Mouse (Mus musculus): ENCODE measurements around the gene Nkx2-2.
"Not testable (repeated sequence)": the region's sequence is repeated elsewhere in the genome, so short reads cannot be mapped to it uniquely, and the experiment has no call there.

Gene Nkx2-2

GRCm38 (mm10) chr2:147181926-147182708, 11.9 kb downstream of the Nkx2-2 start:
- no peak for DNase-seq (ENCODE audit: low read depth)

GRCm38 (mm10) chr2:147181304-147181665, 12.8 kb downstream of the Nkx2-2 start:
- DNase-seq (ENCODE audit: low read depth), result no peak

- no peak for DNase-seq (ENCODE audit: low read depth)
Observed at GRCm38 (mm10) chr2:147180649-147181303, 13.3 kb downstream of the Nkx2-2 start.

- DNase-seq (ENCODE audit: low read depth), result peak; percentile 2
Observed at GRCm38 (mm10) chr2:147178091-147179059, 15.7 kb downstream of the Nkx2-2 start.

- peak; percentile 58 for DNase-seq (ENCODE audit: low read depth)
Observed at GRCm38 (mm10) chr2:147177672-147178071, 16.4 kb downstream of the Nkx2-2 start.

GRCm38 (mm10) chr2:147175296-147175695, 18.7 kb downstream of the Nkx2-2 start:
- DNase-seq (ENCODE audit: low read depth), result no peak

- no peak for DNase-seq (ENCODE audit: low read depth)
Observed at GRCm38 (mm10) chr2:147173751-147174150, 20.3 kb downstream of the Nkx2-2 start.

- DNase-seq (ENCODE audit: low read depth), result not testable (repeated sequence)
Observed at GRCm38 (mm10) chr2:147170538-147170937, 23.5 kb downstream of the Nkx2-2 start.

- no peak for DNase-seq (ENCODE audit: low read depth)
Observed at GRCm38 (mm10) chr2:147165863-147166262, 28.2 kb downstream of the Nkx2-2 start.

GRCm38 (mm10) chr2:147165376-147165775, 28.7 kb downstream of the Nkx2-2 start:
- DNase-seq (ENCODE audit: low read depth), result no peak

- DNase-seq (ENCODE audit: low read depth), result no peak
Observed at GRCm38 (mm10) chr2:147152543-147152942, 41.5 kb downstream of the Nkx2-2 start.
